Mouse (Mus musculus) G1E (cell line): Measurements from ENCODE around the gene Gm10024. TPM values are rescaled to one million over a fixed set of nuclear protein-coding genes. Genes with fewer than 3 reads are reported as not detected.
"Not testable (repeated sequence)": the region's sequence is repeated elsewhere in the genome, so short reads cannot be mapped to it uniquely, and the experiment has no call there.

Source experiments
- ATAC-seq: 2 replicates; pipeline ENCODE4 v1.8.0; 2016; ENCODE audit warnings: mild to moderate bottlenecking; ENCODE audit not compliant: insufficient number of reproducible peaks, poor library complexity, low FRiP score, severe bottlenecking; ENCODE audit errors: extremely low read depth
- DNase-seq: peaks from one replicate; pipeline ENCODE4 v3.0.0; 2012; ENCODE audit warnings: low spot score
- H3K27me3 ChIP-seq: 2 replicates; pipeline ENCODE4 v1.6.1; 2012; ENCODE audit warnings: mild to moderate bottlenecking, low read length, inconsistent platforms; ENCODE audit not compliant: insufficient read depth
- H3K36me3 ChIP-seq: replicated peaks from 2 replicates; pipeline ENCODE3; 2012; ENCODE audit warnings: mild to moderate bottlenecking, inconsistent platforms
- H3K4me1 ChIP-seq: 2 replicates; pipeline ENCODE4 v1.6.1; 2012; ENCODE audit warnings: low read depth, low read length, inconsistent platforms, mixed read lengths; ENCODE audit not compliant: insufficient read depth
- H3K4me3 ChIP-seq: 2 replicates; pipeline ENCODE4 v1.5.1; 2012; ENCODE audit warnings: low read depth, mild to moderate bottlenecking, inconsistent platforms, low read length, moderate library complexity, mixed read lengths
- H3K9me3 ChIP-seq: replicated peaks from 2 replicates; pipeline ENCODE4 v1.6.1; 2012; ENCODE audit warnings: inconsistent platforms
- CTCF ChIP-seq: IDR thresholded peaks from 2 replicates; pipeline ENCODE4 v1.5.1; 2012; ENCODE audit warnings: low read depth, low read length, inconsistent platforms, mixed read lengths
- GATA1 ChIP-seq: IDR thresholded peaks from 2 replicates; pipeline ENCODE4 v1.6.1; 2012; ENCODE audit warnings: borderline replicate concordance, low read length, inconsistent platforms, mixed read lengths
- GATA2 ChIP-seq: IDR thresholded peaks from 2 replicates; pipeline ENCODE4 v1.6.1; 2012; ENCODE audit warnings: low read depth, low read length, inconsistent platforms, borderline replicate concordance
- POLR2AphosphoS5 ChIP-seq: IDR thresholded peaks from 2 replicates; pipeline ENCODE4 v1.6.1; 2012; ENCODE audit warnings: low read depth, low read length, inconsistent platforms; ENCODE audit not compliant: insufficient replicate concordance
- TAL1 ChIP-seq: conservative IDR thresholded peaks from 2 replicates; pipeline ENCODE4 v1.6.1; 2012; ENCODE audit warnings: low read depth, low read length, inconsistent platforms, mixed read lengths
- polyA plus RNA-seq: library from polyadenylated mRNA; stranded (reverse); fragments of >175 nt; gene quantifications from 2 replicates; pipeline ENCODE4 v1.2.3, GENCODE M21; 2012
- total RNA-seq, 2 experiments: library from RNA; stranded (forward) in 1 of 2; stranded (reverse) in 1 of 2; fragments of 200-1000 nt in 1 of 2; fragments of >200 nt in 1 of 2; fragmentation: Nextera tagmentation in 1 of 2; gene quantifications; 2 replicates each; pipeline ENCODE4 v1.2.3; 2014 to 2017

Gene Gm10024
- not detected in 2 replicates for total RNA-seq (2014; fragmentation: Nextera tagmentation)
- not detected in 2 replicates for total RNA-seq (2017)
- not detected in 2 replicates for polyA plus RNA-seq

DNA sequence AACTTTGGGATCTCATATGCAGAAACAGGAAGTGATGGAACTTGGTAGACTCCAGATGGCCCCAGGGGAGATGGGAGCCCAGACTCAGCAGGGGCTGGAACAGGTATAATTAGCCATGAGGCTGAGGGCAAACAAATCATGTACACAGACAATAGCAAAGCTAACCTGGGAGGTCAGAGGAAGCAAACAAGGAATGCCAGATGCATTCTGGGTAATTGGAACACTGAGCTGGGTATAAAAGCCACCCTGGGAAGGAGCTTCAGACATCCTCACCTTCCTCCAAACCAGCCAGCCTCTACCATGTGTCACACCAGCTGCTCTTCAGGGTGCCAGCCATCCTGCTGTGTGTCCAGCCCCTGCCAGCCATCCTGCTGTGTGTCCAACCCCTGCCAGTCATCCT is at the start of gene Gm10024:
Gene Gm10024 (plus strand): TSS at position 301 of the 400 bp plus-strand sequence.
- H3K4me3 ChIP-seq, H3K9me3 ChIP-seq, H3K4me1 ChIP-seq, H3K36me3 ChIP-seq, ATAC-seq, DNase-seq: not testable (repeated sequence)
- H3K27me3 ChIP-seq: peaks cover 21% of the 10 kb centered on the region

DNA sequence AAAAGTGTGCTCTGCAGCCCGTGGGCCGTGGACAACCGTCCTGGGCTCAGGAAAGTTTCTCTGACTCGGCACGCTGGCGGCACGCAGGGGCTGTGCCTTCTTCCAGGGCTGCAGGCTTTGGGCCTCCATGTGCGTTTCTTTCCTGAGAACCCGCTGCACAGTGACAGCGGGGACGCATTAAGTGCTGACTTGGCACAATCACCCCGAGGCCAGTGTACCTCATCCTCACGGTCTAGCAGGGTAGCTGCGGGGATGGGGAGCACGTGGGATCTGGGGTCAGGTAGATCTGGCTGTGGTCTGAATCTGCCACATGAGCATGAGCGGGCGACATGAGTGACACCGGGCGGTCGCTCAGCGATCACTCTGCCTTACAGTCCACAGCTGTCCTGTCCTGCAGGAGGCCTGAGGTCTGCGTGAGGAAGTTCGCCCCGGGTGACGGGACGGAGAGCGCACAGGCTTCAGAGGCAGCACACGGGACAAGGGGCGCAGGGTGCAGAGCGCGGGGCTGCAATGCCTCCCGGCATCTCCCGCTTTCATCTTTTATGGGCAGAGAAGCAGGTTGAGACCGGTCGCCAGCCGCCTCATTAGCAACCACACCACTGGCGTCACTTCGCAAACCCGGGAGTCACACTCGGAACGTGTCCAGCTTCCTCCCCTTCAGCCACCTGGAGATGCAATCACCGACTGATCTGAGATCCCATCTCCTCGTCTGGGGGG is 47.1 kb upstream of the Gm10024 start:
- no peaks in the 10 kb centered on the region for H3K9me3 ChIP-seq
- no peaks in the 10 kb centered on the region for H3K36me3 ChIP-seq
- no peak for ATAC-seq
- no peak overlapping the region for H3K4me3 ChIP-seq
- DNase-seq: no peak
- no peak for TF ChIP-seq POLR2AphosphoS5
- no peak for TF ChIP-seq GATA2
- TF ChIP-seq CTCF: no peak
- no peak for TF ChIP-seq TAL1
- no peak for TF ChIP-seq GATA1
- peaks cover 7% of the 10 kb centered on the region for H3K4me1 ChIP-seq
- H3K27me3 ChIP-seq: peaks cover 42% of the 10 kb centered on the region

DNA sequence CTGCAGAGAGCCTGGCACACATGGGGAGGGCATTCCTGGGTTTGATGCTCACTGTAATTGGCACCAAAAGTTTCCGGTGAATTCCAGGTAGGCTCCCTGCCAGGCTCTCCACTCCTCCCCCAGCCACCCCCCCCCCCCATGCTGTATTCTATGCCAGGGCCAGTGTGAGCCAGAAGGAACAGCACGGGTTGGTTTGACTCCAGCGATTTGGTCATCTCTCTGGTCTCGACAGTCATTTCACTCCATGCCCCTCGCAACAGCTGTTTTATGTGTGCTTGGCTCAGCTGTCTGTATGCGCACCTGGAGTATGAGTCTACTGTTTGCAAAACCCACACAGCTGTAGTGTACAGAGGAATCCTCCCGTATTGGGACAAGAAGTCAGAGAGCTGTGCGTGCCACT is 44.9 kb upstream of the Gm10024 start:
- Histone ChIP-seq H3K36me3 (no peaks in the 10 kb centered on the region), H3K27me3 (peaks cover 29% of the 10 kb centered on the region), H3K4me1 (peaks cover 24% of the 10 kb centered on the region), H3K4me3 (no peak overlapping the region), H3K9me3 (no peaks in the 10 kb centered on the region)
- TF ChIP-seq POLR2AphosphoS5: no peak
- no peak for TF ChIP-seq GATA1
- DNase-seq (no peak), ATAC-seq (no peak)

DNA sequence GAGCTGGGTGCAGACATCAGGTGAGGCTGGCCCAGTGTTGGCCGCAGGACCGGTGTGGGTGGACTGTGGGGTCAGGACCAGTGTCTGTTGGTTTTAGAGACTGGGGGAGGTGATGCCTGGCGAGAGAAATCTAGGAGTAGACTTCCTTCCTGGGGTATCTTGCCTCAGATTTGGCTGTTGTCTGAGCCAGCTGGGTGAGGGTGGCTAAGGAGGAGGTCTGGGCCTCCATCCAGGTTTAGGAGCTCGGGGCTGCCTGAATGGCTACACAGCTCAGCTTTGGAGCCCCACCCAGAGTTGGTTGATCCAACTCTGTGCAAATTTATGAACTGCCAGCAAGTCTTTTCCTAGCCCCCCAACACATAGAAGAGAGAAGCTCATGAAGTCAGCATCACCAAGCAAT is 43.9 kb upstream of the Gm10024 start:
- no peak for ATAC-seq
- Histone ChIP-seq H3K36me3 (no peaks in the 10 kb centered on the region), H3K4me1 (peaks cover 29% of the 10 kb centered on the region), H3K4me3 (no peak overlapping the region), H3K27me3 (peaks cover 26% of the 10 kb centered on the region), H3K9me3 (no peaks in the 10 kb centered on the region)
- TF ChIP-seq CTCF (no peak), TAL1 (no peak), GATA2 (no peak), POLR2AphosphoS5 (no peak), GATA1 (no peak)
- no peak for DNase-seq

DNA sequence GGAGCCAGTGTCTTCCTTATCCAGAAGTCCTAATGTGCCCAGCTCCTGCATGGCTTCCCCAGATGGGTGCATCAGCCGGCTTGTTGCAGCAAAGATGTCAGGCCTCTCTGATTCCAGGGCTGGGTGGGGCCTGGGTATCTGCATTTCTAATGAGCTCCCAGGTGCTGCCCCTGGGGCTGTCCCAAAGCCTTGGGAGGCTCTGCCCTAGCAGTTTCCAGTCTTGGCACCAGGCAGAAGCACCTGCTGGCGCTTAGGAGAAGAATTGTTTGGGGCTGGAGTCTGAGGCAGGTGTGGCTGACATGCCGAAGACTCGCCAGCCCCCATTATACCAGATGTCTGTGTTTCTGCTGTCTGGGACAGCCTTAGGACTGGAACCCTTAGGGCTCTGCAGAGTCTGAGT is 40.5 kb upstream of the Gm10024 start:
- H3K4me3 ChIP-seq: no peak overlapping the region; the same call in 1 of the 2 replicates

DNA sequence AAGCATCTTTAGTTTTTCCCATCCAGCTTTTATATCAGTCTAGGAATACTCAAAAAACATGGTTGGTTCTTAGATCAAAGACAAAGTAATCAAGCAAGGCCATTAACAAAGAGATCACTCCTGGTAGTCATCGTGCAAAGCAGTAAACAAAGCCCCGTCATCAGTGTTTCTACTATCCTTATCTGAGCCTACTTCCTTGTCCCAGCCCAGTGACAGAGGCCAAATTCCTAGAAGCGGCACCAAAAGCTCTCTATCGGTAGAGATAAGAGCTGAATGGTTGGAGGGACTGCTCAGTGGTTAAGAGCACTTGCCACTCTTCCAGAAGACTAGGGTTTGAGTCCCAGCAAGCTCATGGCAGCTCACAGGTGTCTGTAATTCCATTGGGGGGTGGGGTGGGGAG is 39.7 kb upstream of the Gm10024 start:
- H3K4me3 ChIP-seq: no peak overlapping the region
- no peaks in the 10 kb centered on the region for H3K9me3 ChIP-seq
- ATAC-seq: peak; percentile 70
- TF ChIP-seq TAL1: peak; percentile 52
- TF ChIP-seq POLR2AphosphoS5: no peak
- no peak for TF ChIP-seq GATA2
- TF ChIP-seq CTCF: no peak
- H3K36me3 ChIP-seq: no peaks in the 10 kb centered on the region
- H3K4me1 ChIP-seq: peaks cover 45% of the 10 kb centered on the region
- H3K27me3 ChIP-seq: peaks cover 23% of the 10 kb centered on the region
- peak; percentile 30 for DNase-seq

More for the DNA sequence above, 40.5 kb upstream of the Gm10024 start:
- TF ChIP-seq CTCF: no peak
- H3K36me3 ChIP-seq: no peaks in the 10 kb centered on the region
- ATAC-seq (no peak), DNase-seq (no peak)
- peaks cover 21% of the 10 kb centered on the region for H3K27me3 ChIP-seq
- peaks cover 45% of the 10 kb centered on the region for H3K4me1 ChIP-seq
- H3K9me3 ChIP-seq: no peaks in the 10 kb centered on the region

DNA sequence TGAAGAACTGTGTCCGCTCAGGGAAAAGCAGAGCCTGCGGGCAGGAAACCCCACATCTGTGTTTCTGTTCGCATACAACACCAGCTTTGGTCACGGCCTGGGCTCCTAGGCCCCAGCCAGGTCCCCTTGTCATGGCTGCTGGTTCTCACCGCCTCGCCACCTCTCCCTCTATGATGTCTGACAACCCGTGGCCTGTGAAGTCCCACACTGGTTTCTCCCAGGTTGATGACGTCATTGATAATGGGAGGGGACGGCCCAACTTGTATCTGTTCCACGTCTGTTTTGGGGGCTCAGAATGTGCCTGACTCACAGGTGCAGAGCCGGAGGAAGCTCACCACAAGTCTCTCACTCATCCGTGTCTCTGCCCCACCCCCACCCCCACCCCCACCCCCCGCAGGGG is 37.5 kb upstream of the Gm10024 start:
- DNase-seq: no peak
- no peaks in the 10 kb centered on the region for H3K9me3 ChIP-seq
- no peak for ATAC-seq
- H3K36me3 ChIP-seq: no peaks in the 10 kb centered on the region
- H3K4me1 ChIP-seq: peaks cover 47% of the 10 kb centered on the region
- H3K4me3 ChIP-seq: no peak overlapping the region
- TF ChIP-seq GATA1 (no peak), TAL1 (no peak), GATA2 (no peak), CTCF (no peak), POLR2AphosphoS5 (no peak)
- H3K27me3 ChIP-seq: peaks cover 32% of the 10 kb centered on the region
